Mouse (Mus musculus) liver, embryonic 14.5 days (tissue): Measurements from ENCODE around the gene Ccdc42. TPM values are rescaled to one million over a fixed set of nuclear protein-coding genes. Genes with fewer than 3 reads are reported as not detected.

Source experiments
- ATAC-seq: fragments of 200-750 bp; cut with Nextera tagmentation; 2 replicates; pipeline ENCODE4 v1.8.0; 2017; ENCODE audit warnings: moderate number of reproducible peaks, mild to moderate bottlenecking, moderate library complexity; ENCODE audit not compliant: insufficient read depth
- DNase-seq, 3 experiments: peaks; one replicate each; pipeline ENCODE4 v3.0.0-alpha.2; 2012 to 2013; ENCODE audit warnings: low read depth in 3 of 3, low spot score in 3 of 3
- H3K27ac ChIP-seq: fragments of 300-500 bp; sonication (generic); 2 replicates; pipeline ENCODE4 v1.5.1; 2014; ENCODE audit warnings: moderate library complexity, mild to moderate bottlenecking, control low read depth, inconsistent platforms
- H3K27me3 ChIP-seq: fragments of 300-500 bp; sonication (generic); 2 replicates; pipeline ENCODE4 v1.6.1; 2014; ENCODE audit warnings: mild to moderate bottlenecking, low read length, moderate library complexity; ENCODE audit not compliant: control insufficient read depth, insufficient read depth
- H3K36me3 ChIP-seq: fragments of 300-500 bp; sonication (generic); replicated peaks from 2 replicates; pipeline ENCODE4 v1.6.1; 2014; ENCODE audit warnings: low read depth; ENCODE audit not compliant: control insufficient read depth, insufficient read depth
- H3K4me1 ChIP-seq, 2 experiments: fragments of 200-500 bp in 1 of 2; fragments of 300-500 bp in 1 of 2; sonication (generic) in 1 of 2; replicated peaks; 2 replicates each; pipeline ENCODE4 v1.6.1; 2012 to 2014; ENCODE audit warnings: antibody characterized with exemption in 1 of 2, inconsistent platforms in 1 of 2, low read length in 1 of 2; ENCODE audit not compliant: control insufficient read depth in 2 of 2, insufficient read depth in 2 of 2
- H3K4me2 ChIP-seq: fragments of 300-500 bp; sonication (generic); 2 replicates; pipeline ENCODE4 v1.6.1; 2014; ENCODE audit warnings: low read depth, mild to moderate bottlenecking, control low read depth, moderate library complexity
- H3K4me3 ChIP-seq, 2 experiments: fragments of 200-500 bp in 1 of 2; fragments of 300-500 bp in 1 of 2; sonication (generic) in 1 of 2; 2 replicates each; pipeline ENCODE4 v1.5.1; 2012 to 2014; ENCODE audit warnings: low read depth in 2 of 2, low read length in 2 of 2, mild to moderate bottlenecking in 2 of 2, control low read depth in 1 of 2, inconsistent platforms in 1 of 2, moderate library complexity in 1 of 2; ENCODE audit not compliant: insufficient read depth in 1 of 2
- H3K9ac ChIP-seq: fragments of 300-500 bp; sonication (generic); replicated peaks from 2 replicates; pipeline ENCODE4 v1.6.1; 2014; ENCODE audit warnings: mild to moderate bottlenecking, control low read depth, moderate library complexity
- H3K9me3 ChIP-seq: fragments of 300-500 bp; sonication (generic); 2 replicates; pipeline ENCODE4 v1.6.1; 2016; ENCODE audit warnings: low read length, mixed read lengths; ENCODE audit not compliant: control insufficient read depth
- CTCF ChIP-seq: IDR thresholded peaks from 2 replicates; pipeline ENCODE4 v1.5.1; 2016; ENCODE audit warnings: antibody characterized with exemption, low read depth, control low read depth
- EP300 ChIP-seq: IDR thresholded peaks from 2 replicates; pipeline ENCODE4 v1.6.1; 2016; ENCODE audit warnings: antibody characterized with exemption, low read depth
- WGBS: fragments of 180-500 bp; shearing (Covaris S2); extraction: QIAGEN DNeasy Blood & Tissue Kit; methylation state at CpG from one replicate; pipeline ENCODE4 v1.1.7; 2014; ENCODE audit not compliant: insufficient replicate concordance; 5-methylcytosine and 5-hydroxymethylcytosine counted together
- polyA plus RNA-seq, 2 experiments: library from polyadenylated mRNA; depleted of rRNA in 1 of 2; stranded (reverse) in 1 of 2; unstranded in 1 of 2; fragments of >200 nt; fragmentation: Nextera tagmentation in 1 of 2; extraction: Ambion mirVana in 1 of 2; gene quantifications; 2 replicates each; pipeline versions ENCODE4 v1.2.1 to v1.2.3; 2012 to 2014

Gene Ccdc42
- polyA plus RNA-seq, 2 experiments = 0.04 to 0.13 TPM

GRCm38 (mm10) chr11:68583906-68584480 lies 2.8 kb upstream of the Ccdc42 start:
- H3K27ac ChIP-seq = no peak overlapping the region
- no peaks in the 10 kb centered on the region for H3K27me3 ChIP-seq
- no peak for ATAC-seq
- no peaks in the 10 kb centered on the region for H3K9me3 ChIP-seq
- 60% methylated on average over 8 of the region's 8 CpGs for WGBS
- H3K4me3 ChIP-seq = no peak overlapping the region
- no peaks in the 10 kb centered on the region for H3K4me1 ChIP-seq
- H3K4me2 ChIP-seq = no peak overlapping the region
- no peak overlapping the region for H3K9ac ChIP-seq
- TF ChIP-seq CTCF = no peak
- no peak for TF ChIP-seq EP300
- DNase-seq = no peak
- no peaks in the 10 kb centered on the region for H3K36me3 ChIP-seq

- no peak for TF ChIP-seq EP300
- TF ChIP-seq CTCF = peak; percentile 58
- Histone ChIP-seq H3K27me3 (no peaks in the 10 kb centered on the region), H3K9ac (no peak overlapping the region), H3K27ac (no peak overlapping the region), H3K4me3 (no peak overlapping the region), H3K4me1 (no peaks in the 10 kb centered on the region), H3K36me3 (no peaks in the 10 kb centered on the region), H3K4me2 (no peak overlapping the region), H3K9me3 (no peaks in the 10 kb centered on the region)
- DNase-seq (no peak), ATAC-seq (no peak)
- WGBS = 15% methylated on average over 3 of the region's 3 CpGs
These were observed 931 bp upstream of the Ccdc42 start for GRCm38 (mm10) chr11:68585890-68586289.

GRCm38 (mm10) chr11:68589055-68589809 lies 2.4 kb downstream of the Ccdc42 start:
- 47% methylated on average over 8 of the region's 8 CpGs for WGBS
- ATAC-seq = no peak
- Histone ChIP-seq H3K27ac (no peak overlapping the region), H3K4me1 (peaks cover 0 to 2% of the 10 kb centered on the region in 2 experiments; a peak in 1 of 4 replicates), H3K4me3 (no peak overlapping the region), H3K4me2 (no peak overlapping the region), H3K27me3 (no peaks in the 10 kb centered on the region), H3K9ac (no peak overlapping the region), H3K36me3 (no peaks in the 10 kb centered on the region), H3K9me3 (no peaks in the 10 kb centered on the region)
- TF ChIP-seq CTCF (peak; percentile 88), EP300 (no peak)
- peak; percentile 29 to 41 (median 34) for DNase-seq

GRCm38 (mm10) chr11:68591708-68592107 lies 4.9 kb downstream of the Ccdc42 start:
- peaks cover 0 to 2% of the 10 kb centered on the region in 2 experiments; a peak in 1 of 4 replicates for H3K4me1 ChIP-seq
- DNase-seq = no peak
- no peak overlapping the region for H3K4me3 ChIP-seq
- no peak overlapping the region for H3K27ac ChIP-seq
- no peak overlapping the region for H3K4me2 ChIP-seq
- H3K27me3 ChIP-seq = no peaks in the 10 kb centered on the region
- no peaks in the 10 kb centered on the region for H3K9me3 ChIP-seq
- TF ChIP-seq EP300 (no peak), CTCF (no peak)
- 29% methylated on average over 5 of the region's 5 CpGs for WGBS
- H3K36me3 ChIP-seq = no peaks in the 10 kb centered on the region
- H3K9ac ChIP-seq = no peak overlapping the region
- ATAC-seq = no peak

- Histone ChIP-seq H3K4me3 (no peak overlapping the region), H3K4me1 (peaks cover 0 to 2% of the 10 kb centered on the region in 2 experiments; a peak in 1 of 4 replicates), H3K27ac (no peak overlapping the region), H3K9me3 (no peaks in the 10 kb centered on the region), H3K27me3 (no peaks in the 10 kb centered on the region), H3K36me3 (no peaks in the 10 kb centered on the region), H3K9ac (no peak overlapping the region), H3K4me2 (no peak overlapping the region)
- 51% methylated on average over 3 of the region's 3 CpGs for WGBS
- ATAC-seq = no peak
- DNase-seq = no peak
- TF ChIP-seq EP300 (no peak), CTCF (no peak)
These were observed 6.4 kb downstream of the Ccdc42 start for GRCm38 (mm10) chr11:68593247-68593646.
